Mouse (Mus musculus): ENCODE measurements around the gene Ttc22.

The Ttc22 gene

GRCm38 (mm10) chr4:106622030-106622493 is at the start of gene Ttc22:
Ttc22 (plus strand) TSS chr4:106622432.
- DNase-seq (ENCODE audit: low read depth, low spot score), result no peak

GRCm38 (mm10) chr4:106575022-106575421 is 47.2 kb upstream of the Ttc22 start:
- DNase-seq (ENCODE audit: low read depth, low spot score), result no peak

DNA sequence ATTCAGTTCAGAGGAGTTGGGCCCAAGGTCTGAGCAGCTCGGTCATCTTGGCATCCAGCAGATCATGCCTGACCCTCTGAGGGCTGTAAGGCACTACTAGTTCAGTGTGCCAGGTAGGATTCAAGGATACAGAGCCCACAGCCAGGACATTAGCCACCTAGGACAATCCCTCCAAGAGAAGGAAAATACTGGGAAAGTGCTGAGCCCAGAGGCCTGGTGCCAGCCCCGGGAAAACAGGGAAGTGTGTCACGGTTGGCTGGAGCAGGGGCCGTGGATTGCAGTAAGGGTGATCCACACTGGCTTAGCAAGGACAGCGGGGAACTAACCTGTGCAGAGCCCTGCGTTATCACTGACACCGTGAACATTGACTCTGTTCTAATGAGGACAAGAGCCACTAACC is 44.7 kb upstream of the Ttc22 start:
- no peak for DNase-seq (ENCODE audit: low read depth, low spot score)

- no peak for DNase-seq (ENCODE audit: low read depth, low spot score)
Measured at GRCm38 (mm10) chr4:106581176-106581864, 40.9 kb upstream of the Ttc22 start.

DNA sequence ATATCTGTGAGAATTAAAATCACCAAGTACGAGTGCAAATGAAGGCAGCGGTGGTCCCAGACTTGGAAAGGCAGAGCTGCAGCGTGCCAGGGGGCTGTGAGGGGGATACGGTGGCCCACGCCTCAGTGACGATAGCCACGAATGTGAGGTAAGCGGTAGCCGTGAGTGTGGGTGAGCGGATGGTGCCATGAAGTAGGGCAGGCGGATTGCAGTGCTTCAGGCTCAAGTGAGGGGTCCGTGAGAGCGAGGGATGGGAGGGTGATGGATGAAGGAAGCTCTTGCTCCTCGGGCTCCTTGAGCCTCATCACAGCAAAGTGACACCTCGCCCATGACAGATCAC is 40.4 kb upstream of the Ttc22 start:
- no peak for DNase-seq (ENCODE audit: low read depth, low spot score)

- no peak for DNase-seq (ENCODE audit: low read depth, low spot score)
Measured at GRCm38 (mm10) chr4:106582428-106583153, 39.6 kb upstream of the Ttc22 start.

DNA sequence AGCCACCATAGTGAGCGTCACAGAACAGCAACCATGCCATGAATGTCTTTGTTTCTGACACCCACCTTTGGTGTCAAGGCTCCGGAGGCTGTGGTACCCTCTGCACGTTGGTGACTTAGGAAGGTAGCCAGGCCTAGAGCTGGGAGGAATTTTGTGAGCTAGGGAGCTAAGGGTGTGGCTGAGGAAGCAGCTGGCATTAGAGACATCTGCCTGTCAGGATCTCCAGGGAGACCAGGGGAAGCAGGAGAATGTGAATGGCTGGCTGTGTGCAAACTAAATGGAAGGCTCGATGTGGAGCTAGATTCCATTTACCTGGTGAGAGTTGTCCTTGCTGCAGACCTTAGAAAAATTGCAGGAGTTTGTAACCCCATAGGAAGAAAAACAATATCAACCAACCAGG is 37.6 kb upstream of the Ttc22 start:
- DNase-seq (ENCODE audit: low read depth, low spot score), result no peak

DNA sequence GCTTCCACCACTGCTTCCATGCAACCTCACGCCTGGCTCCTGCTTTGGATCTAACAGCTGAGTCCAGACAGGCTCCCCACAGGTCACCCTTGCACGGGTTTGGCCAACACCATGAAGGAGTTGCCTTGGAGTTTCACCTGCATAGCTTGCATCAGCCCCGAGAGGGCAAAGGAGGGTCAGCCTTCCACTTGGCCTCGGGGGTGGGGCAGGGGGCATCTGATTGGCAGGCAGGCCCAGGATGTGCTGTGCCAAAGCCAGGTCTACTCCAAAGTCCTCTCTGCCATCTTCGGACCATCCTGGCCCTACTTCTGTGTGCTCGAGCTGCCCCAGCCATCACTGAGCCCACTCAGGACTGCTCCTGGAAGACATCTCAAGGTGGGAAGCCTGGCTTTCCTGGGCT is 35.2 kb upstream of the Ttc22 start:
- DNase-seq (ENCODE audit: low read depth, low spot score), result no peak

DNA sequence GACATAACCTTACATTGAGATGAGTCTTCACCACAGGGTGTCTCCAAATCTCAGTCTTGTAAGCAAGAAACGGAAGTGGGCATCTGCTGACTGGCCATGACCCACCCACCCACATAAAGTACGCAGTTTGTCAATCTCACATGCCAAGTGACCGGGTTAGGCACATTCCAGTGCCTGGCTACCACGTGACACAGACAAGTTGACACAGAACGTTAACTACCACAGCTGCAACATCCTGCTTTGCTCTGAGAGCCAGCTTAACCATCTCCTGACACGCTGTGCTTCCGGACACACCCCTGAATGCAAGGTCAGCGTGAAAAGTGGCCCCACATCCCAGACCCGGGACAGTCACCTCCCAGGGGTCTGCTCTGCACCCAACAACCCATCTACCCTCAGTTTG is 32.1 kb upstream of the Ttc22 start:
- no peak for DNase-seq (ENCODE audit: low read depth, low spot score)

DNA sequence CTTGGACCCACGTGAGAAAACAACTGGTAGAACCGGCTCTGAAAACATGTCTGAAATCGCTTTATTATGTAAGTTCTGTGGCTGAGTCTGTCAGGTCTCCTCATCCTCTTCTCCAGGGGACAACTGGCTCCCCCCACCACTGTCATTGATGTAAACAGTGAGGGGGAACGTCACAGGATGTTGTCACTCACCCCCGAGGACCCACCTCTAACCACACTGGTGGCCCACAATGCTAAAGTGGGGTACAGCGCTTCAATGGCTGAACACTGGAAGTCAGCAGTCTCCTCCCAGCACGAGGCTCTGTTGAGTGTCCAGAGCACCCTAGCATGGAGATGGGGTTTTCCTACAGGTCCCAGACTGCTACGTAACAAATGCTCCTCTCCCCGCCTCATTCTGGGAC is 31.4 kb upstream of the Ttc22 start:
- no peak for DNase-seq (ENCODE audit: low read depth, low spot score)

DNA sequence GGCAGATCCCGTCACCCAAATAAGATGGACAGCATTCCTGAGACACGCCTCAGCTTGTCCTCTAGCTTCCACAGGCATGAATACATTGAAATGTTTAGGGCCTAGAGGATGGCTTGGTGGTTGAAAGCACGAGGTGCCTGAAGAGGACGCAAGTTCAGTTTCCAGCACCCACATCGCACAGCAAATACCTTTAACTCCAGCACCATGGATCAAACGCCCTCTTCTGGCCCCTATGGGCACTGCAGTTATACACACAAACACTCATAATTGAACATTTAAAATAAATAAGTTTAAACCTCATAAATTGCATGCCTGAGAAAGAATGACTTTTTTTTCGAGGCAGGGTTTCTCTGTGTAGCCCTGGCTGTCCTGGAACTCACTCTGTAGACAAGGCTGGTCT is 28.6 kb upstream of the Ttc22 start:
- DNase-seq (ENCODE audit: low read depth, low spot score), result no peak

DNA sequence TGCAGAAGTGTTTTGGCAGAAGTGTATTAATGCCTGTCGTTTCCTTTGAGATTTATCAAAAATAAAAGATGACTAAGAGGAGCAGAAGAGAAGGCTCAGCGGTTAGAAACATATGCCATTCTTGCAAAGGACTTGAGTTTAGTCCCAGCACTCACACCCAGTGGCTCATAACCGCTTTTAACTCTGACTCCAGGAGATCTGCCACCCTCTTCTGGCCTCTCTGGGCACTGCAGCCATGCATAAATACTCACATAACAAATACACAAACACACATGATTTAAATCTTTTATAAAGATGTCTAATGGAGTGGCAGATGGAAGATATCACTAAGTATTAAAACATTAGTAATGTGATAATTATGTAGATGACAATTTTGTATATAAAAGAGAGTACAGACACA is 26.0 kb upstream of the Ttc22 start:
- no peak for DNase-seq (ENCODE audit: low read depth, low spot score)

DNA sequence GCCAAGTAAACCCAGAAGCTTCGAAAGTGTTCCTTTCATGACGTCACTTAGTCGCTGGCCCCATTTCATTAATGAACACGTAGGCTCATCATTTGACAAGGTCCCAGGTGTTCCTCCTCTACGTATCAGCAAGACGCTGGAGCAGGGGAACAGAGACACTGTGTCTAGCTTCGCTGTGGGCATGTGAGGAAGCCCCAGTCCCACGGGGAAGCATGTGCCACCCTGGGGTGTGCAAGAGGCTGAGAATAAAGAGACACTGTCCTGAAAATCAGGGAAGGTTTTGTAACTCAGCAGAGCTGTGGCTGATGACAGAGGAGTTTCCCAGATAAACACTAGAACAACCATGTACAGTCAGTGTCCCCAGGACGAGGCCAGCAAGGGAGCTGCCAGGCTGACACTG is 25.2 kb upstream of the Ttc22 start:
- no peak for DNase-seq (ENCODE audit: low read depth, low spot score)

- no peak for DNase-seq (ENCODE audit: low read depth, low spot score)
Measured at GRCm38 (mm10) chr4:106597741-106598140, 24.5 kb upstream of the Ttc22 start.

- no peak for DNase-seq (ENCODE audit: low read depth, low spot score)
Measured at GRCm38 (mm10) chr4:106599415-106599814, 22.8 kb upstream of the Ttc22 start.

DNA sequence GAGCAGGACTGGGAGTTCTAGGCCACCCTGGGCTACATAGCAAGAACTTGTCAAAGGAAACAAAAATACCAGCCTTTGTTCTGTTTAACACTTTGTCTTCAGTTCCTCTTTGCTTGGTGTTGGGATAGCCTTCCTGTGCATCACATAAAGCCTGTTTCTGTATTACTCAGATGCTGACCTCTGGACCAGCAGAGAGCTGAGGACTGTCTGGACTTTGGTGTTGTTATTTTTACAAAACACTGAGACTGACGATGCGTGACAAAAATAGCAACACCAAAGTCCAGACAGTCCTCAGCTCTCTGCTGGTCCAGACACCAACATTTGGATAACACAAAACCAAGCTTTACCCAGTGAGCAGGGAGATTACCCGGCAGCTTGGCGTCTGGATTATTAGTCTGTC is 21.5 kb upstream of the Ttc22 start:
- DNase-seq (ENCODE audit: low read depth, low spot score), result no peak

DNA sequence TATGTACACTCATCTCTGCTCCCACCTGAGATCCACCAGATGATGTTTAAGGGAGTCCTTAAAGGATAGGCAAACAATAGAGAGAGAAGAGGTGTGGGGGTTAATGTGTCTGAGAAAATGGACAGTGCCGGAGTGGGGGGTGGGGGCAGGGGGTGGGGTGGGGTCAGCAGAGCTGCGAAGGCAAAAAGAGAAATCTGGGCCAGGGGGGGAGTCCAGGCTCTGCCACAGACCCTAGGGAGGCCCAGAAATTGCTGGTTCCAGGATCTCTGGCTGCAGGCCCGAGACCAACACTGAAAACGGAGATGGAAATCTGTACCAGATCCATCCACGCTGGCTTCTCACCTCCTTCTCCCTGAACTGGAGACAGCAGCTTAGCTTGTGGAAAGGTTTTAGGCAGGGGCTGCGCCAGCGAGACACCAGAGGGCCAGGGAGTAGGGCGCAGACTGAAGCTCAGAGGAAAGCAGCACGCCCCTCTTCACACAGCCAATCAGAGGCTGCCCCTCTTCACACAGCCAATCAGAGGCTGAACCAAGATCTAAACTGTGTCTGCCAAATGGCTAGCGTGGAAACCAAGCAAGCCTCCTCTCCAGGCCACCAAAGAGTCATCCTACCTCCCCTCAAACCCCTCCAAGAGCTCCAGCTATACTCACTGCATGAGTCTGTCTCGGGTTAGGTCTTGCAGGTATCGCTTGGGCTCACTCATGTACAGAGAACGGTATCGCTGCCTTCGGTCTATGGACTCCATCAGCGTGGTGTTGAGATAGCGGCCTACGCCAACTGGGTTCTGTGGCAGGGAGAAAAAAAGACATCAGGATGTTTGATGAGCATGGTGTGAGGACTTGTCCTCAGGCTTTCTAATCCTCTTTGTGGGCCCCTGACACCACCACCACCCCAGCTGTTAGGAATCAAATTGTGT is 15.3 kb upstream of the Ttc22 start:
- no peak for DNase-seq (ENCODE audit: low read depth, low spot score)

DNA sequence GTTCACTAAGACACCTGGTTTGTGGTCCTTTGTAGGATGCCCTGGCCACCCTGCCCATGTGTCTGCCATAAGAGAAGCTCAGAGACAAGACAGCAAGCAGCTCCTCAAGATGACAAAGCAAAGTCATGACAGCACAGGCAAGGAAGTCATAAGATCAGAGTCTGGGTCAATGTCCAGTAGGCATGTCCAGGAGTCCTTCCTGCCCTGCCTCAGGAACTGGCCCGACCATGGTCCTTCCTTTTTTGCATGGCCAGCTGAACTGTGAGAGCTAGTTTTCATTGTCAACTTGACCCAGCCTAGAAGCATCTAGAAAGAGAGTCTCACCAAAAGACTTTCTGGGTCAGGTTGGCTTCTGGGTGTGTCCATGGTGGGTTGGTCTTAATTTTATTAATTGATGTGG is 14.3 kb upstream of the Ttc22 start:
- DNase-seq (ENCODE audit: low read depth, low spot score), result no peak

GRCm38 (mm10) chr4:106613105-106613504 is 9.1 kb upstream of the Ttc22 start:
- no peak for DNase-seq (ENCODE audit: low read depth, low spot score)

GRCm38 (mm10) chr4:106613560-106613959 is 8.7 kb upstream of the Ttc22 start:
- no peak for DNase-seq (ENCODE audit: low read depth, low spot score)

- DNase-seq (ENCODE audit: low read depth, low spot score), result no peak
Measured at GRCm38 (mm10) chr4:106614180-106614797, 7.9 kb upstream of the Ttc22 start.

GRCm38 (mm10) chr4:106614881-106615280 is 7.4 kb upstream of the Ttc22 start:
- DNase-seq (ENCODE audit: low read depth, low spot score), result no peak
